Mouse (Mus musculus): ENCODE results near the gene a. TPM values are rescaled to one million over a fixed set of nuclear protein-coding genes. Genes with fewer than 3 reads are reported as not detected.
A peak's percentile ranks its signal among the peaks of the same experiment; 100 is the strongest.

Gene a
- polyA plus RNA-seq, 1 experiment from 2014 or later: 0.18 TPM

- peak; percentile 92 for TF ChIP-seq CTCF (IDR thresholded peaks at IDR 0.05; ENCODE audit: low read depth)
- Histone ChIP-seq H3K9ac (ENCODE audit: low read depth, low read length) (no peak overlapping the region), H3K4me3 (ENCODE audit: low read depth, low read length) (peak overlapping the region; percentile 30), H3K9me3 (ENCODE audit: control insufficient read depth) (no peaks in the 10 kb centered on the region), H3K4me2 (replicated peaks; ENCODE audit: low read depth) (peak overlapping the region; percentile 58), H3K36me3 (ENCODE audit: control insufficient read depth, insufficient read depth) (no peaks in the 10 kb centered on the region), H3K27ac (ENCODE audit: low read depth, low read length) (no peak overlapping the region), H3K4me1 (replicated peaks; ENCODE audit: control insufficient read depth, insufficient read depth, low read length) (no peaks in the 10 kb centered on the region), H3K27me3 (replicated peaks; ENCODE audit: control insufficient read depth, insufficient read depth, low read length) (no peaks in the 10 kb centered on the region)
- ATAC-seq: peak; percentile 57
- WGBS: 6% methylated on average over 11 of the region's 11 CpGs
Observed at GRCm38 (mm10) chr2:154943101-154943500, 151.9 kb downstream of the a start.

GRCm38 (mm10) chr2:154946921-154947320, 155.7 kb downstream of the a start:
- no peak overlapping the region for H3K9ac ChIP-seq (ENCODE audit: low read depth, low read length)
- TF ChIP-seq CTCF (IDR thresholded peaks at IDR 0.05; ENCODE audit: low read depth): no peak
- 0 out of 2 replicates have a peak, but pooled peaks cover 4% of the 10 kb centered on the region for H3K4me1 ChIP-seq (replicated peaks; ENCODE audit: control insufficient read depth, insufficient read depth, low read length)
- no peak overlapping the region for H3K27ac ChIP-seq (ENCODE audit: low read depth, low read length)
- ATAC-seq: no peak
- no peak overlapping the region for H3K4me2 ChIP-seq (replicated peaks; ENCODE audit: low read depth)
- no peak overlapping the region for H3K4me3 ChIP-seq (ENCODE audit: low read depth, low read length)
- WGBS: 91% methylated on average over 3 of the region's 3 CpGs
- H3K27me3 ChIP-seq (replicated peaks; ENCODE audit: control insufficient read depth, insufficient read depth, low read length): 0 out of 2 replicates have a peak, but pooled peaks cover 4% of the 10 kb centered on the region
- H3K36me3 ChIP-seq (ENCODE audit: control insufficient read depth, insufficient read depth): no peaks in the 10 kb centered on the region
- no peaks in the 10 kb centered on the region for H3K9me3 ChIP-seq (ENCODE audit: control insufficient read depth)

DNA sequence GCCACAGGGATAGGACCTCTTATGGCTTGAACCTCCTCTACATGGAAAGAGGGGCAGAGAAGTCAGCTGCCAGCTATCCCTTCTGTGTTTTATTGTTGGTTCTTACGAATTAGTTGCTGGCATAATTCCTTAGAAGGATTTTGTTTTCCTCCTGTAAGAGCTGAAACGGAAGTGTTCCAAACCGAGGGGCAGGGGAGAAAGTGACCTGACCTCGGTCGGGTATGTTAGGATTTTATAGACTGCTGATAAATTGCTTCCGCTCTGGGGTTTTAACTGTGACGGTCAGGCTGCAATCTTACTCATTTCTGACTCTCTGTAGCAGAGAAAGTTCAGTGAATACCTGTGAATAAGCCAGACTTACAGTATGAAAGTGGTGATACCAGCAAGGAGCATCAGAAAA, 158.2 kb downstream of the a start:
- H3K4me1 ChIP-seq (replicated peaks; ENCODE audit: control insufficient read depth, insufficient read depth, low read length): 0 out of 2 replicates have a peak, but pooled peaks cover 4% of the 10 kb centered on the region
- WGBS: 11% methylated on average over 7 of the region's 7 CpGs
- H3K9me3 ChIP-seq (ENCODE audit: control insufficient read depth): no peaks in the 10 kb centered on the region
- H3K27me3 ChIP-seq (replicated peaks; ENCODE audit: control insufficient read depth, insufficient read depth, low read length): 0 out of 2 replicates have a peak, but pooled peaks cover 4% of the 10 kb centered on the region
- H3K36me3 ChIP-seq (ENCODE audit: control insufficient read depth, insufficient read depth): no peaks in the 10 kb centered on the region
- H3K4me2 ChIP-seq (replicated peaks; ENCODE audit: low read depth): 0 out of 2 replicates have a peak overlapping the region, but pooled peaks have one; percentile 32
- no peak for TF ChIP-seq CTCF (IDR thresholded peaks at IDR 0.05; ENCODE audit: low read depth)
- H3K4me3 ChIP-seq (ENCODE audit: low read depth, low read length): no peak overlapping the region
- ATAC-seq: no peak
- no peak overlapping the region for H3K27ac ChIP-seq (ENCODE audit: low read depth, low read length)
- no peak overlapping the region for H3K9ac ChIP-seq (ENCODE audit: low read depth, low read length)

DNA sequence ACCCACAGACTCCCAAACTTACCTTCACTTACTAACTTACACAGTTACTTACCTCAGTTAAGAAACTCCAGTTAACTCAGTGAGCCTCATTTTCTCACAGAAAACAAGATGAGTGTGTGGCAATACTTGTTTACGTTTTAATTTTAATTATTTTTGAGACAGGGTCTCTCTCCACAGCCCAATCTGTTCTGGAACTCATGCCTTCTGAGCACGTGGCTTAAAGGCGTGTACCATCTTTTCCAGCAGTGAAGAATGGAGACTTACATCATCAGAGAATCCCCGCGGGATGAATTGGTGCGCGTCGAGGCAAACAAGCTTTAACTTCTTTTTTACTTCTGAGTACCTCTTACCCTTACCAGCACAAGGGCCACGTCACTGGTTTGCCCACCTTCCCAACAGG, 158.7 kb downstream of the a start:
- no peak overlapping the region for H3K27ac ChIP-seq (ENCODE audit: low read depth, low read length)
- no peak overlapping the region for H3K9ac ChIP-seq (ENCODE audit: low read depth, low read length)
- no peak overlapping the region for H3K4me3 ChIP-seq (ENCODE audit: low read depth, low read length)
- WGBS: 70% methylated on average over 9 of the region's 9 CpGs
- H3K27me3 ChIP-seq (replicated peaks; ENCODE audit: control insufficient read depth, insufficient read depth, low read length): 0 out of 2 replicates have a peak, but pooled peaks cover 4% of the 10 kb centered on the region
- no peaks in the 10 kb centered on the region for H3K36me3 ChIP-seq (ENCODE audit: control insufficient read depth, insufficient read depth)
- no peak for TF ChIP-seq CTCF (IDR thresholded peaks at IDR 0.05; ENCODE audit: low read depth)
- H3K4me2 ChIP-seq (replicated peaks; ENCODE audit: low read depth): no peak overlapping the region
- ATAC-seq: no peak
- 0 out of 2 replicates have a peak, but pooled peaks cover 4% of the 10 kb centered on the region for H3K4me1 ChIP-seq (replicated peaks; ENCODE audit: control insufficient read depth, insufficient read depth, low read length)
- no peaks in the 10 kb centered on the region for H3K9me3 ChIP-seq (ENCODE audit: control insufficient read depth)

DNA sequence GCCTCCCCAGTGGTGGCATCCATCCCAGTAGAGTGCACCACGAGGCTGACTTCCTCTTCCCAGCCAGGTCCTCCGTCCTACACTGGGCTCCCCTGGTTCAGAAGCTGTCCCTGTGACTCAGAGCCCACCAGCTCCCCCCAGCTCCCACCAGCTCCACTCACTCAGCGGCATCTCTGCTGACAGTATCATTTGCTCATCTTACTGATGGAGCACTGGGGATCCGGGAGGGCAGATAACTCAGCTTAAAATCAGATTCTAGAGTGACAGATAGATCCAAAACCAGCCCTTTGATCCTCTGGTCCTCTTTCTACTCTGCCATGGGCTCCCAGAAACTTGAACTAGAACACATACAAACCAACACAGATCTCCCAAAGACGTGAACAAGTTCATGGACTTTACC, 159.4 kb downstream of the a start:
- Histone ChIP-seq H3K4me1 (replicated peaks; ENCODE audit: control insufficient read depth, insufficient read depth, low read length) (0 out of 2 replicates have a peak, but pooled peaks cover 4% of the 10 kb centered on the region), H3K4me3 (ENCODE audit: low read depth, low read length) (no peak overlapping the region), H3K27me3 (replicated peaks; ENCODE audit: control insufficient read depth, insufficient read depth, low read length) (0 out of 2 replicates have a peak, but pooled peaks cover 4% of the 10 kb centered on the region), H3K9me3 (ENCODE audit: control insufficient read depth) (no peaks in the 10 kb centered on the region), H3K9ac (ENCODE audit: low read depth, low read length) (no peak overlapping the region), H3K27ac (ENCODE audit: low read depth, low read length) (no peak overlapping the region), H3K36me3 (ENCODE audit: control insufficient read depth, insufficient read depth) (no peaks in the 10 kb centered on the region), H3K4me2 (replicated peaks; ENCODE audit: low read depth) (no peak overlapping the region)
- no peak for TF ChIP-seq CTCF (IDR thresholded peaks at IDR 0.05; ENCODE audit: low read depth)
- ATAC-seq: no peak
- WGBS: 50% methylated on average over 5 of the region's 5 CpGs

GRCm38 (mm10) chr2:154959486-154959885, 168.3 kb downstream of the a start:
- WGBS: 80% methylated on average over 5 of the region's 5 CpGs
- no peak for TF ChIP-seq CTCF (IDR thresholded peaks at IDR 0.05; ENCODE audit: low read depth)
- no peaks in the 10 kb centered on the region for H3K4me1 ChIP-seq (replicated peaks; ENCODE audit: control insufficient read depth, insufficient read depth, low read length)
- no peak overlapping the region for H3K9ac ChIP-seq (ENCODE audit: low read depth, low read length)
- no peak for ATAC-seq
- H3K9me3 ChIP-seq (ENCODE audit: control insufficient read depth): no peaks in the 10 kb centered on the region
- H3K27ac ChIP-seq (ENCODE audit: low read depth, low read length): no peak overlapping the region
- no peaks in the 10 kb centered on the region for H3K27me3 ChIP-seq (replicated peaks; ENCODE audit: control insufficient read depth, insufficient read depth, low read length)
- H3K4me2 ChIP-seq (replicated peaks; ENCODE audit: low read depth): no peak overlapping the region
- no peak overlapping the region for H3K4me3 ChIP-seq (ENCODE audit: low read depth, low read length)
- H3K36me3 ChIP-seq (ENCODE audit: control insufficient read depth, insufficient read depth): no peaks in the 10 kb centered on the region

GRCm38 (mm10) chr2:154959909-154960308, 168.7 kb downstream of the a start:
- no peak overlapping the region for H3K27ac ChIP-seq (ENCODE audit: low read depth, low read length)
- no peak overlapping the region for H3K9ac ChIP-seq (ENCODE audit: low read depth, low read length)
- H3K4me3 ChIP-seq (ENCODE audit: low read depth, low read length): no peak overlapping the region
- ATAC-seq: no peak
- H3K4me1 ChIP-seq (replicated peaks; ENCODE audit: control insufficient read depth, insufficient read depth, low read length): no peaks in the 10 kb centered on the region
- TF ChIP-seq CTCF (IDR thresholded peaks at IDR 0.05; ENCODE audit: low read depth): no peak
- H3K27me3 ChIP-seq (replicated peaks; ENCODE audit: control insufficient read depth, insufficient read depth, low read length): no peaks in the 10 kb centered on the region
- 84% methylated on average over 3 of the region's 3 CpGs for WGBS
- H3K36me3 ChIP-seq (ENCODE audit: control insufficient read depth, insufficient read depth): no peaks in the 10 kb centered on the region
- no peak overlapping the region for H3K4me2 ChIP-seq (replicated peaks; ENCODE audit: low read depth)
- no peaks in the 10 kb centered on the region for H3K9me3 ChIP-seq (ENCODE audit: control insufficient read depth)

Measured in intestine, postnatal 0 days (tissue).